Mouse (Mus musculus): ENCODE measurements around the gene Bpnt1. TPM values are rescaled to one million over a fixed set of nuclear protein-coding genes. Genes with fewer than 3 reads are reported as not detected.

Gene Bpnt1
- total RNA-seq (2012; rRNA removed) (28.5 and 29.1 TPM in 2 replicates), polyA plus RNA-seq (2012; ENCODE audit: insufficient read depth in 1 of 2, insufficient read length in 2 of 2, low read depth in 1 of 2, low replicate concordance in 2 of 2, missing spikeins in 1 of 2) (10 to 100 TPM in 1 of 2 experiments, not detected in 1; 22.0 TPM)

DNA sequence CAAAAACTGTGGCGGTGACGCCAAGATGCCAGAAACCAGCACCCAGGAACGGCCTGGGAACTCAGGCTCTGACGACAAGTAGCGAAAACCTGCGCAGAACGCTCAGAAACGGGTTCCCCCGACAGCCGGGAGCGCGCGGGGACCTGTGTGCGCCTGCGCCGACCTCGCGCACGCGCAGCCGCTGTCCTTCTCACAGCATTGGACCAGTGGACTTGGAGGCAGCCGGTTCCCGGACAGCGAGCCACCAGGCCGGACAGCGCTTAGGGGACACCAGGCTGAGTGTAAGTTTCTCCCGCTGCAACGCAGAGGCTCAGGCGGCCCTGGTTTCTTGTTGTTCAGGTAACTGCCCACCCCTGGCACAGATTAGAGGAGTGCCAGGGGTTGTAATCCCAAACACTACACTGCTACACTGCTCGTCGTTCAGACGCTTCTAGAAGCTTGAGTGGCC is at the start of gene Bpnt1:
Gene Bpnt1 (plus strand): TSS at position 167 of the 448 bp plus-strand sequence.
- peak; percentile 95 for DNase-seq (ENCODE audit: low read depth, low spot score)
- peak within 1 kb of the TSS; percentile 90 for H3K27ac ChIP-seq (ENCODE audit: control insufficient read depth, low read depth, low read length)
- H3K36me3 ChIP-seq (ENCODE audit: control insufficient read depth in 1 of 2, insufficient read depth in 2 of 2, low read length in 2 of 2): peaks cover 0 to 10% of the 10 kb centered on the region in 2 experiments; a peak in 2 of 4 replicates
- TF ChIP-seq ZMIZ1 (IDR thresholded peaks at IDR 0.05; ENCODE audit: low read depth, low read length) (peak; percentile 92), SIN3A (IDR thresholded peaks at IDR 0.05; ENCODE audit: low read length) (peak; percentile 64), ZC3H11A (IDR thresholded peaks at IDR 0.05; ENCODE audit: low read depth, low read length) (no peak), MEF2A (IDR thresholded peaks at IDR 0.05; ENCODE audit: extremely low read depth, insufficient replicate concordance, low read depth, low read length, poor library complexity, severe bottlenecking) (0 out of 2 replicates have a peak, but pooled peaks have one; percentile 33), GATA1 (IDR thresholded peaks at IDR 0.05; ENCODE audit: low read depth, low read length) (no peak), MAX (IDR thresholded peaks at IDR 0.05; ENCODE audit: low read length) (0 out of 2 replicates have a peak, but pooled peaks have one; percentile 38), UBTF (IDR thresholded peaks at IDR 0.05; ENCODE audit: borderline replicate concordance, insufficient read depth, low read depth, low read length) (no peak), TBP (IDR thresholded peaks at IDR 0.05; ENCODE audit: low read depth, low read length) (peak; percentile 67), RCOR1 (IDR thresholded peaks at IDR 0.05; ENCODE audit: low read depth, low read length) (no peak), E2F4 (IDR thresholded peaks at IDR 0.05; ENCODE audit: borderline replicate concordance, low read depth, low read length) (no peak; the same call in 1 of the 2 replicates), HCFC1 (IDR thresholded peaks at IDR 0.05; ENCODE audit: low read depth, low read length) (peak; percentile 79), MAZ (IDR thresholded peaks at IDR 0.05; ENCODE audit: low read depth, low read length) (no peak), ETS1 (IDR thresholded peaks at IDR 0.05; ENCODE audit: low read depth, low read length) (peak; percentile 54; the same call in 1 of the 2 replicates), ZKSCAN1 (IDR thresholded peaks at IDR 0.05; ENCODE audit: low read depth, low read length) (no peak), RAD21 (IDR thresholded peaks at IDR 0.05; ENCODE audit: low read depth, low read length) (no peak), USF1 (IDR thresholded peaks at IDR 0.05; ENCODE audit: low read depth, low read length) (no peak), KAT2A (conservative IDR thresholded peaks at IDR 0.05; ENCODE audit: low read depth, low read length) (no peak), POLR2AphosphoS2 (IDR thresholded peaks at IDR 0.05; ENCODE audit: low read length) (peak; percentile 83; the same call in 1 of the 2 replicates), JUND (IDR thresholded peaks at IDR 0.05; ENCODE audit: low read depth, low read length) (no peak), POLR2A (IDR thresholded peaks at IDR 0.05; ENCODE audit: control insufficient read depth in 1 of 2, insufficient read depth in 1 of 2, low read depth in 1 of 2, low read length in 2 of 2, poor library complexity in 1 of 2) (peak; percentile 67 to 92), ELF1 (IDR thresholded peaks at IDR 0.05; ENCODE audit: low read depth, low read length) (peak; percentile 40; the same call in 1 of the 2 replicates), MXI1 (IDR thresholded peaks at IDR 0.05; ENCODE audit: low read depth, low read length) (no peak; the same call in 1 of the 2 replicates), NELFE (IDR thresholded peaks at IDR 0.05; ENCODE audit: low read depth, low read length) (peak; percentile 93), USF2 (IDR thresholded peaks at IDR 0.05; ENCODE audit: borderline replicate concordance in 1 of 2, insufficient read depth in 1 of 2, low read depth in 1 of 2, low read length in 2 of 2) (no peak), MYB (IDR thresholded peaks at IDR 0.05; ENCODE audit: low read depth, low read length) (no peak), CHD1 (IDR thresholded peaks at IDR 0.05; ENCODE audit: low read depth, low read length) (no peak), CHD2 (IDR thresholded peaks at IDR 0.05; ENCODE audit: low read length) (no peak), MAFK (IDR thresholded peaks at IDR 0.05; ENCODE audit: borderline replicate concordance, low read depth, low read length) (no peak), ZNF384 (IDR thresholded peaks at IDR 0.05; ENCODE audit: low read depth, low read length) (no peak), BHLHE40 (IDR thresholded peaks at IDR 0.05; ENCODE audit: borderline replicate concordance, low read depth, low read length) (no peak), SMC3 (IDR thresholded peaks at IDR 0.05; ENCODE audit: low read depth, low read length) (no peak), TAL1 (IDR thresholded peaks at IDR 0.05; ENCODE audit: low read length) (no peak), POLR2AphosphoS5 (IDR thresholded peaks at IDR 0.05; ENCODE audit: borderline replicate concordance, low read depth, low read length) (no peak), MYC (IDR thresholded peaks at IDR 0.05; ENCODE audit: low read depth, low read length) (no peak), NRF1 (IDR thresholded peaks at IDR 0.05; ENCODE audit: insufficient read depth, low read depth, low read length, poor library complexity, severe bottlenecking) (peak; percentile 93), EP300 (IDR thresholded peaks at IDR 0.05; ENCODE audit: low read depth in 1 of 2, low read length in 2 of 2) (no peak), TCF12 (IDR thresholded peaks at IDR 0.05; ENCODE audit: low read depth, low read length) (peak; percentile 21)
- peaks cover 9% of the 10 kb centered on the region for H3K79me2 ChIP-seq (ENCODE audit: control insufficient read depth, insufficient read depth, low read length, poor library complexity)
- peak within 1 kb of the TSS; percentile 83 for H3K9ac ChIP-seq (ENCODE audit: control insufficient read depth, low read depth, low read length, poor library complexity, severe bottlenecking)
- H3K4me3 ChIP-seq (ENCODE audit: control insufficient read depth in 1 of 2, insufficient read depth in 1 of 2, low read depth in 2 of 2, low read length in 2 of 2): peak within 1 kb of the TSS; percentile 81 to 84
- no peaks in the 10 kb centered on the region for H3K9me3 ChIP-seq (replicated peaks; ENCODE audit: insufficient read depth, low read length)
- H3K4me1 ChIP-seq (ENCODE audit: control insufficient read depth in 1 of 2, insufficient read depth in 2 of 2, low read length in 2 of 2): peaks cover 2 to 11% of the 10 kb centered on the region in 2 experiments; a peak in 2 of 4 replicates
- no peaks in the 10 kb centered on the region for H3K27me3 ChIP-seq (ENCODE audit: control insufficient read depth in 1 of 2, insufficient read depth in 2 of 2, low read length in 2 of 2)
